In the genomic region with DNA sequence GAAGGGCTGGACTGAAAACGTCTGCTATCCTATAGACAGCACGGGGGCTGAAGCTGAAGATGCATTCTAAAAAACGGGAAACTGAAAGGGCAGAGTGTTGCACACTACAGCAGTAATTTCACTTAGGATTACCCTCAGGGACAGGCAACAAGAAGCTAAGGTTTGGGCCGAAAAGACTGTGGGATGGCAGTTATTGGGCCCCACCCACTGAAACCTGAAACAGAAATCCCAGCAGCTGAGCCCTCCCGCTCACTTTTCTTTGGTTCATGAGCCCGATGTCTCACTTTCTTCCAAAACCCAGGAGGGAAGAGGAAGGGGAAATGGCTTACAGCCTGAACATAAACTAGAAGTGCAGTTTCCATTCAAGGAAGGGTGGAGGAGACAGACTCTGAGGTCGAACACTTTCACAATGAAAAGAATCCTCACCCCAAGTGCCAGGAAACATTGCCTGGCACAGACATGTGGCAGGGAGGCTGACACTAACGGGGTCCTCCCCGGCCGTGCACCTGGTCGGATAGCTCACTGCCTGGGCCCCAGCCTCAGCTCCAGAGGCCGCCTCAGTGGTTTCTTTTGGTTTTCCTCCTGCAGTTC, we compare ENCODE assay signal across 8 mouse cellular contexts. TPM values are rescaled to one million over a fixed set of nuclear protein-coding genes. Genes with fewer than 3 reads are reported as not detected.
DNase-seq lines count a peak whose midpoint lies in the region; ATAC-seq and TF ChIP-seq lines count a peak whose summit lies in the region.

No protein-coding gene starts in this region.

- 51% methylated on average over 12 of the region's 12 CpGs for WGBS in hindbrain, embryonic 10.5 days
- WGBS in hindbrain, embryonic 13.5 days: 55% methylated on average over 12 of the region's 12 CpGs
- WGBS in embryonic facial prominence, embryonic 11.5 days: 44% methylated on average over 12 of the region's 12 CpGs
- 17% methylated on average over 12 of the region's 12 CpGs for WGBS in kidney, postnatal 0 days

- no peaks in the 10 kb centered on the region for H3K9me3 ChIP-seq in hindbrain, embryonic 10.5 days
- no peaks in the 10 kb centered on the region for H3K9me3 ChIP-seq in hindbrain, embryonic 13.5 days
- no peaks in the 10 kb centered on the region for H3K9me3 ChIP-seq in embryonic facial prominence, embryonic 11.5 days (replicated peaks; ENCODE audit: control insufficient read depth, low read length)
- no peaks in the 10 kb centered on the region for H3K9me3 ChIP-seq in kidney, postnatal 0 days (replicated peaks; ENCODE audit: low read length)
- peaks cover 1% of the 10 kb centered on the region; the same call in 1 of the 2 replicates for H3K9me3 ChIP-seq in megakaryocyte, embryonic 14.5 days

- H3K27ac ChIP-seq in hindbrain, embryonic 10.5 days: no peak overlapping the region
- no peak overlapping the region for H3K27ac ChIP-seq in hindbrain, embryonic 13.5 days
- no peak overlapping the region; the same call in 1 of the 2 replicates for H3K27ac ChIP-seq in embryonic facial prominence, embryonic 11.5 days (replicated peaks; ENCODE audit: low read depth, low read length)
- H3K27ac ChIP-seq in kidney, postnatal 0 days: 0 out of 2 replicates have a peak overlapping the region, but pooled peaks have one; percentile 33

- H3K36me3 ChIP-seq in hindbrain, embryonic 10.5 days: no peaks in the 10 kb centered on the region
- H3K36me3 ChIP-seq in hindbrain, embryonic 13.5 days: no peaks in the 10 kb centered on the region
- H3K36me3 ChIP-seq in embryonic facial prominence, embryonic 11.5 days (replicated peaks; ENCODE audit: control insufficient read depth, insufficient read depth, low read depth, low read length): no peaks in the 10 kb centered on the region
- no peaks in the 10 kb centered on the region for H3K36me3 ChIP-seq in kidney, postnatal 0 days (ENCODE audit: insufficient read depth, low read length)
- H3K36me3 ChIP-seq in megakaryocyte, embryonic 14.5 days (replicated peaks; ENCODE audit: low read length): no peaks in the 10 kb centered on the region

- TF ChIP-seq CTCF in kidney, postnatal 0 days (IDR thresholded peaks at IDR 0.05; ENCODE audit: low read depth): no peak

- H3K9ac ChIP-seq in hindbrain, embryonic 13.5 days: no peak overlapping the region
- peak overlapping the region; percentile 5; the same call in 1 of the 2 replicates for H3K9ac ChIP-seq in embryonic facial prominence, embryonic 11.5 days (replicated peaks; ENCODE audit: low read length)
- peak overlapping the region; percentile 35; the same call in 1 of the 2 replicates for H3K9ac ChIP-seq in kidney, postnatal 0 days (ENCODE audit: low read depth, low read length)

- H3K4me1 ChIP-seq in hindbrain, embryonic 10.5 days (replicated peaks): peaks cover 19% of the 10 kb centered on the region
- no peaks in the 10 kb centered on the region; the same call in 1 of the 2 replicates for H3K4me1 ChIP-seq in hindbrain, embryonic 13.5 days (replicated peaks)
- H3K4me1 ChIP-seq in embryonic facial prominence, embryonic 11.5 days (ENCODE audit: control insufficient read depth, insufficient read depth, low read length): peaks cover 6% of the 10 kb centered on the region
- 0 out of 2 replicates have a peak, but pooled peaks cover 10% of the 10 kb centered on the region for H3K4me1 ChIP-seq in kidney, postnatal 0 days (replicated peaks; ENCODE audit: insufficient read depth, low read length)
- H3K4me1 ChIP-seq in megakaryocyte, embryonic 14.5 days: peaks cover 7% of the 10 kb centered on the region; the same call in 1 of the 2 replicates

- no peak overlapping the region for H3K4me3 ChIP-seq in hindbrain, embryonic 10.5 days
- no peak overlapping the region for H3K4me3 ChIP-seq in hindbrain, embryonic 13.5 days
- H3K4me3 ChIP-seq in embryonic facial prominence, embryonic 11.5 days (ENCODE audit: low read depth, low read length): no peak overlapping the region
- H3K4me3 ChIP-seq in kidney, postnatal 0 days (replicated peaks; ENCODE audit: low read depth, low read length): 0 out of 2 replicates have a peak overlapping the region, but pooled peaks have one; percentile 18
- peak overlapping the region; percentile 78 for H3K4me3 ChIP-seq in megakaryocyte, embryonic 14.5 days (replicated peaks)

- no peaks in the 10 kb centered on the region for H3K27me3 ChIP-seq in hindbrain, embryonic 10.5 days (ENCODE audit: insufficient read depth, poor library complexity, severe bottlenecking)
- H3K27me3 ChIP-seq in hindbrain, embryonic 13.5 days: no peaks in the 10 kb centered on the region
- no peaks in the 10 kb centered on the region for H3K27me3 ChIP-seq in embryonic facial prominence, embryonic 11.5 days (ENCODE audit: control insufficient read depth, insufficient read depth, low read length)
- no peaks in the 10 kb centered on the region for H3K27me3 ChIP-seq in kidney, postnatal 0 days (ENCODE audit: insufficient read depth, low read length)
- peaks cover 7% of the 10 kb centered on the region for H3K27me3 ChIP-seq in megakaryocyte, embryonic 14.5 days (replicated peaks)

- DNase-seq in hindbrain, embryonic 10.5 days (ENCODE audit: low spot score): peak; percentile 20
- peak; percentile 63 for DNase-seq in embryonic facial prominence, embryonic 11.5 days (ENCODE audit: low spot score)
- DNase-seq in kidney, postnatal 0 days (ENCODE audit: low spot score): peak; percentile 76
- no peak for DNase-seq in spleen, adult 18-20 months
- DNase-seq in layer of hippocampus, adult 9-10 months (ENCODE audit: low spot score): no peak

- no peak for ATAC-seq in hindbrain, embryonic 13.5 days (ENCODE audit: low FRiP score)
- ATAC-seq in embryonic facial prominence, embryonic 11.5 days (replicated peaks; ENCODE audit: insufficient number of reproducible peaks, low FRiP score, low TSS enrichment, low read depth): no peak; the same call in 1 of the 2 replicates
- no peak for ATAC-seq in kidney, postnatal 0 days (replicated peaks; ENCODE audit: low FRiP score, low read depth)
- no peak for ATAC-seq in megakaryocyte-erythroid progenitor cell, adult 5-6 weeks (replicated peaks; ENCODE audit: low FRiP score, low TSS enrichment, poor library complexity, severe bottlenecking)

- H3K4me2 ChIP-seq in hindbrain, embryonic 13.5 days: no peak overlapping the region
- H3K4me2 ChIP-seq in embryonic facial prominence, embryonic 11.5 days (ENCODE audit: low read depth, low read length): no peak overlapping the region
- H3K4me2 ChIP-seq in kidney, postnatal 0 days (ENCODE audit: low read length): peak overlapping the region; percentile 52

RNA-seq across cellular contexts. Expression of gene Arhgap31, which starts 33.5 kb away (rescaled TPM):
- polyA plus RNA-seq in hindbrain, embryonic 10.5 days (2016; fragmentation: Nextera tagmentation; extraction: Ambion mirVana): 8.8 and 9.0 TPM in 2 replicates
- polyA plus RNA-seq in hindbrain, embryonic 13.5 days (2015; fragmentation: Nextera tagmentation; extraction: Ambion mirVana): 5.2 and 6.6 TPM in 2 replicates
- 8.0 and 9.4 TPM in 2 replicates for polyA plus RNA-seq in embryonic facial prominence, embryonic 11.5 days (2014; fragmentation: Nextera tagmentation; extraction: Ambion mirVana)
- polyA plus RNA-seq in kidney, postnatal 0 days (2015; fragmentation: Nextera tagmentation; extraction: Ambion mirVana): 5.4 and 5.9 TPM in 2 replicates
- 0.58 TPM in 1 of 2 replicates, not detected in the other for polyA plus RNA-seq in megakaryocyte, embryonic 14.5 days (2012; ENCODE audit: insufficient read depth, low replicate concordance)
- total RNA-seq in megakaryocyte-erythroid progenitor cell, adult 5-6 weeks (2014; fragmentation: Nextera tagmentation): 1.4 and 1.7 TPM in 2 replicates
- 0.14 and 0.91 TPM in 2 replicates for total RNA-seq in megakaryocyte-erythroid progenitor cell, adult 5-6 weeks (2017)

Comparison
In these comparisons a context has a peak if more than half of its experiments do, and no peak if none do; other contexts are left out.
1. DNase-seq: peak in hindbrain, embryonic 10.5 days (single experiment), embryonic facial prominence, embryonic 11.5 days (single experiment) and kidney, postnatal 0 days (single experiment); none in spleen, adult 18-20 months (0 of 2) and layer of hippocampus, adult 9-10 months (single experiment).
2. H3K4me3 ChIP-seq: peak in kidney, postnatal 0 days (single experiment) and megakaryocyte, embryonic 14.5 days (single experiment); none in hindbrain, embryonic 10.5 days (single experiment), hindbrain, embryonic 13.5 days (single experiment) and embryonic facial prominence, embryonic 11.5 days (single experiment).